8 mouse cellular contexts compared by ENCODE assay signal in the genomic region with DNA sequence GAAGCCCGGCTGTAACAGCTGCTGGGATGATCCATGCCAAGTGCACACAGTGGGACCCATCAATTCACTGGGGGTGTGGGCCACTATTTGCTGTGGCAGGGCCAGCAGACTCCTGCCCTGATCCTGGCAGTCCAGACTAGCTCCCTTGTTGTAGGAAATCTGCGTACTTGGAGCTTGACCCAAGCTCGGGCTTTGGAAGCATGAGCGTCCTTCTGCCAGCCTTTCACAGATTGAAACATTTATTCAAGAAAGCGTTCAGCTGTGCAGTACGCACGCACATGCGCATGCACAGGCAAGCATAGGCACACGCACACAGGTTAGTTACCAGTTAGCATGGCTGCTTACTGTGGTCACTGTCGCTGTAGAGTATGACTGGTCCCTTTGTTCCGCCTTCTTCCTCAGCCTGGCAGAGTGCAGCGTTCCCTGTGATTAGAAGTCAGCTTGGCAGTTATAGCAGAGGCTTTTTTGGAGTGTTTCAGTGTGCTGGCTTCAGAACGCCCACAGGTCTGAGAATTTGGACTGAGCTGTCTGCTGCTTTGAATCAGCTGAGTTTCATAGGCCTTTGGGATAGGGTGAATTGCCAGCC. TPM values are rescaled to one million over a fixed set of nuclear protein-coding genes. Genes with fewer than 3 reads are reported as not detected.
DNase-seq lines count a peak whose midpoint lies in the region; ATAC-seq and TF ChIP-seq lines count a peak whose summit lies in the region.

No protein-coding gene starts in this region.

- H3K4me2 ChIP-seq in intestine, embryonic 16.5 days (ENCODE audit: low read depth, low read length) = no peak overlapping the region
- no peak overlapping the region for H3K4me2 ChIP-seq in intestine, embryonic 15.5 days (replicated peaks)

- no peaks in the 10 kb centered on the region for H3K9me3 ChIP-seq in intestine, embryonic 16.5 days (ENCODE audit: control insufficient read depth, low read length)
- no peaks in the 10 kb centered on the region for H3K9me3 ChIP-seq in intestine, embryonic 15.5 days

- no peak for TF ChIP-seq CTCF in embryonic fibroblast, embryonic 13.5 days (IDR thresholded peaks at IDR 0.05; ENCODE audit: borderline replicate concordance, insufficient read depth, low read length)

- DNase-seq in layer of hippocampus, postnatal 14 days (ENCODE audit: low spot score in 2 of 2) = peak; percentile 71 to 84
- peak; percentile 34 for DNase-seq in right cerebral cortex, postnatal 14 days
- no peak for DNase-seq in gastrocnemius, postnatal 25 days
- no peak for DNase-seq in gastrocnemius, postnatal 4 days (ENCODE audit: low spot score in 2 of 2)

- H3K36me3 ChIP-seq in intestine, embryonic 16.5 days (ENCODE audit: control insufficient read depth, insufficient read depth, low read length) = no peaks in the 10 kb centered on the region
- no peaks in the 10 kb centered on the region; the same call in 1 of the 2 replicates for H3K36me3 ChIP-seq in intestine, embryonic 15.5 days

- H3K27ac ChIP-seq in intestine, embryonic 16.5 days (ENCODE audit: low read length) = peak overlapping the region; percentile 38; the same call in 1 of the 2 replicates
- no peak overlapping the region for H3K27ac ChIP-seq in intestine, embryonic 15.5 days
- peak overlapping the region; percentile 55 for H3K27ac ChIP-seq in embryonic fibroblast, embryonic 13.5 days (ENCODE audit: insufficient read depth, low read length)

- H3K4me3 ChIP-seq in intestine, embryonic 16.5 days (ENCODE audit: low read length) = no peak overlapping the region
- no peak overlapping the region for H3K4me3 ChIP-seq in intestine, embryonic 15.5 days (replicated peaks)
- H3K4me3 ChIP-seq in embryonic fibroblast, embryonic 13.5 days (ENCODE audit: insufficient read depth, low read length) = no peak overlapping the region

- no peak for ATAC-seq in intestine, embryonic 16.5 days
- ATAC-seq in intestine, embryonic 15.5 days = no peak
- no peak for ATAC-seq in granulocyte monocyte progenitor cell, adult 5-6 weeks (replicated peaks; ENCODE audit: poor library complexity, severe bottlenecking)

- H3K9ac ChIP-seq in intestine, embryonic 16.5 days (ENCODE audit: low read depth, low read length) = no peak overlapping the region
- H3K9ac ChIP-seq in intestine, embryonic 15.5 days = no peak overlapping the region

- no peaks in the 10 kb centered on the region for H3K27me3 ChIP-seq in intestine, embryonic 16.5 days (replicated peaks; ENCODE audit: control insufficient read depth, insufficient read depth, low read length)
- no peaks in the 10 kb centered on the region for H3K27me3 ChIP-seq in intestine, embryonic 15.5 days (replicated peaks)

- 84% methylated on average over 13 of the region's 13 CpGs for WGBS in intestine, embryonic 16.5 days
- 88% methylated on average over 13 of the region's 13 CpGs for WGBS in intestine, embryonic 15.5 days

- H3K4me1 ChIP-seq in intestine, embryonic 16.5 days (ENCODE audit: control insufficient read depth, insufficient read depth, low read length) = peaks cover 17% of the 10 kb centered on the region
- peaks cover 11% of the 10 kb centered on the region for H3K4me1 ChIP-seq in intestine, embryonic 15.5 days (replicated peaks)
- peaks cover 7% of the 10 kb centered on the region; the same call in 1 of the 2 replicates for H3K4me1 ChIP-seq in embryonic fibroblast, embryonic 13.5 days (ENCODE audit: control insufficient read depth, insufficient read depth, low read length)

- no peak for TF ChIP-seq POLR2A in embryonic fibroblast, embryonic 13.5 days (IDR thresholded peaks at IDR 0.05; ENCODE audit: low read depth, low read length)

RNA-seq across cellular contexts. Expression of gene Gpr153, which starts 47.0 kb away (rescaled TPM):
- 3.4 and 4.7 TPM in 2 replicates for polyA plus RNA-seq in intestine, embryonic 16.5 days (2015; fragmentation: Nextera tagmentation; extraction: Ambion mirVana)
- 7.3 and 8.1 TPM in 2 replicates for polyA plus RNA-seq in intestine, embryonic 15.5 days (2015; fragmentation: Nextera tagmentation; extraction: Ambion mirVana)
- polyA plus RNA-seq in embryonic fibroblast, embryonic 13.5 days (2011; ENCODE audit: insufficient read length, low read depth, missing spikeins) = 58.7 and 79.1 TPM in 2 replicates
- total RNA-seq in layer of hippocampus, postnatal 14 days (2021) = 10 to 100 TPM in 1 of 2 experiments, 1 to 10 TPM in 1; 8.9 to 14.4 TPM
- 10 to 100 TPM in 1 of 2 experiments, 1 to 10 TPM in 1; 9.9 to 11.0 TPM for total RNA-seq in gastrocnemius, postnatal 25 days (2021)
- total RNA-seq in granulocyte monocyte progenitor cell, adult 5-6 weeks (2014; fragmentation: Nextera tagmentation) = not detected in 2 replicates
- total RNA-seq in granulocyte monocyte progenitor cell, adult 5-6 weeks (2017) = not detected in 2 replicates
- total RNA-seq in gastrocnemius, postnatal 4 days (2021) = 10 to 100 TPM; 47.5 to 49.4 TPM

RNA-seq across cellular contexts. Expression of gene Acot7, which starts 49.1 kb away (rescaled TPM):
- polyA plus RNA-seq in intestine, embryonic 16.5 days (2015; fragmentation: Nextera tagmentation; extraction: Ambion mirVana) = 49.4 and 52.5 TPM in 2 replicates
- polyA plus RNA-seq in intestine, embryonic 15.5 days (2015; fragmentation: Nextera tagmentation; extraction: Ambion mirVana) = 57.8 and 60.0 TPM in 2 replicates
- polyA plus RNA-seq in embryonic fibroblast, embryonic 13.5 days (2011; ENCODE audit: insufficient read length, low read depth, missing spikeins) = 79.9 and 108 TPM in 2 replicates
- 100 to 1,000 TPM; 352 to 388 TPM for total RNA-seq in layer of hippocampus, postnatal 14 days (2021)
- 10 to 100 TPM; 15.4 to 19.1 TPM for total RNA-seq in gastrocnemius, postnatal 25 days (2021)
- total RNA-seq in granulocyte monocyte progenitor cell, adult 5-6 weeks (2014; fragmentation: Nextera tagmentation) = 124 and 134 TPM in 2 replicates
- total RNA-seq in granulocyte monocyte progenitor cell, adult 5-6 weeks (2017) = 79.4 and 89.5 TPM in 2 replicates
- total RNA-seq in gastrocnemius, postnatal 4 days (2021) = 10 to 100 TPM; 13.5 to 17.6 TPM

Comparison
In these comparisons a context has a peak if more than half of its experiments do, and no peak if none do; other contexts are left out.
1. DNase-seq: peak in layer of hippocampus, postnatal 14 days (2 of 2) and right cerebral cortex, postnatal 14 days (single experiment); none in gastrocnemius, postnatal 25 days (single experiment) and gastrocnemius, postnatal 4 days (0 of 2).
2. RNA of gene Gpr153, which starts 47.0 kb away (total RNA-seq): 47.5 to 49.4 TPM in gastrocnemius, postnatal 4 days, 8.9 to 14.4 TPM in layer of hippocampus, postnatal 14 days and 9.9 to 11.0 TPM in gastrocnemius, postnatal 25 days; not detected in granulocyte monocyte progenitor cell, adult 5-6 weeks; every median in the first group is over 4 times any median in the second.
3. RNA of gene Acot7, which starts 49.1 kb away (total RNA-seq): 352 to 388 TPM in layer of hippocampus, postnatal 14 days and 79.4 to 134 TPM in granulocyte monocyte progenitor cell, adult 5-6 weeks; 15.4 to 19.1 TPM in gastrocnemius, postnatal 25 days and 13.5 to 17.6 TPM in gastrocnemius, postnatal 4 days; every median in the first group is over 4 times any median in the second.